Mouse (Mus musculus) thymus, postnatal 10 days (tissue): ENCODE results near the gene Arntl2.
"Not testable (repeated sequence)": the region's sequence is repeated elsewhere in the genome, so short reads cannot be mapped to it uniquely, and the experiment has no call there.

Experiments used
- DNase-seq, 2 experiments: peaks; one replicate each; pipeline ENCODE4 v3.0.0; 2021; ENCODE audit warnings: low spot score in 2 of 2

The Arntl2 gene

DNA sequence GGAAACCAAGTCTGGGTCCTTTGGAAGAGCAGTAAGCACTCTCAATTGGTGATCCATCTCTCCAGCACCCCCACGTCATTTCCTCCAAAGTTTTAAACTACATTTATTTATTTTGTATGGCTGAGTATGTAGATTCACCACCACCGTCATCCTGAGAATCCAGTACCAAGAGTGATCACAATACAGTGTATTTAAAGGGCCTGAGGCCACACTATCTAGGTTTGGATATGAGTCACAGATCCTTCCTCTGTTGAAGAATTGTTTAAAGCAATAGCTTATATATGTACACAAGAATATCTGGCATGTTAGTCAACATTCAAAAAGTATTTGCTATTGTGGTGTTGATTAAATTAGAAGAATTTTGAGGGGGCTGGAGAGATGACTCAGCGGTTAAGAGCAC, 52.4 kb downstream of the Arntl2 start:
- DNase-seq = no peak

DNA sequence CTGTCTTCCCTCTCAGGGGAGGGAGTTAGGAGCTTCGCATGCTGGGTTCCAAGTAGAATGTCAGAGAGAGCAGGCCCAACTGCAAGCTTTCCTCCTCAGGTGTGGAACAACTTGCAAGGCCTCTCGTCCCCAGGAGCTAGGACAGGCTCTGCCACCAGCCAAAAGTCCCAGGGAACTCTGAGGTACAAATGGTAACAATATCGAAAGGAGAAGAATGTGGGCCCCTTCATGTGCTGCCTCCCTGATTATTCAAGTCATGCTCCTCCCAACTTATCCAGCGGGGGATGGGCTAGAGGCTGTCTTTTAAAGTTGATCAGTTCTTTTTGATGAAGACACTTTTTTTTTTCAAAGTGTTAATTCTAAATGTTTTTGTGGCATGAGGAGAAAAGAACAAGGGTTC, 54.2 kb downstream of the Arntl2 start, which contains the start of gene Smco2:
Gene Smco2 (plus strand): TSS at position 55 of the 400 bp plus-strand sequence.
- DNase-seq = no peak

DNA sequence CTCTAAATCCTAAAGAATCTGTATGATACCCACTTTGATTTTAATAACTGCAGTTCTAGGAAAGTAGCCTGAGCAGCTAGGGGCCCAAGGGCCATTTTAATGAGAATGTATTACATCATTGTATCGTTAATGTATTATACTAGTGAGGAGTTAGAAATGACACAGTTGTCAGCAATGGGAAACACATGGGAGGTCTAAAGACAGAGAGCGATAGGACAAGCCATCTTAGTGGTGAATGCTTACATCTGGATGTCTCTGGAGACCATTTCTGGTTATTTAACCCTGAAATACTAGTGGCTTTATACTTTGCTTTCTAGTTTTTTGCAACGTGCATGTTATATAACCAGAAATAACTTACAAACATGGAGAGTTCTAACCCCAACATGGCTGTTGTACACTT, 56.1 kb downstream of the Arntl2 start:
- no peak for DNase-seq

DNA sequence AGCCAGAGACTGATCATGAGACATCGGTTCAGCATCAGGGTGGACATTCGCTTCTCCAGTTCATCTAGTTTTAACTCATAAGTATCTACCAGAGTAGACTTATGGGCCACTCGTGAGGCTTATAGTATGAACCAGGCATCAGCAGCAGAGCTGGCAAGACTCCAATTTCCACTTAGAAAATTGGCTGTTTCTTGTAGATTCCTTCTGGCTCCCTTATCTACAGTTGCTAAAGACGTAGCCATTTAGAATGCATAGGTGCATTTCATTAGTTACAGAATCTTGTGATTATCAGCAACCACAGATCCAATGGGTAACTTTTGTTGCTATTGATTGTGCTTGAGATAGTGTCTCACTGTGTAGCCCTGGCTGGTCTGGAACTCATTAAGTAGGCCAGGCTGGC, 56.9 kb downstream of the Arntl2 start:
- no peak for DNase-seq

DNA sequence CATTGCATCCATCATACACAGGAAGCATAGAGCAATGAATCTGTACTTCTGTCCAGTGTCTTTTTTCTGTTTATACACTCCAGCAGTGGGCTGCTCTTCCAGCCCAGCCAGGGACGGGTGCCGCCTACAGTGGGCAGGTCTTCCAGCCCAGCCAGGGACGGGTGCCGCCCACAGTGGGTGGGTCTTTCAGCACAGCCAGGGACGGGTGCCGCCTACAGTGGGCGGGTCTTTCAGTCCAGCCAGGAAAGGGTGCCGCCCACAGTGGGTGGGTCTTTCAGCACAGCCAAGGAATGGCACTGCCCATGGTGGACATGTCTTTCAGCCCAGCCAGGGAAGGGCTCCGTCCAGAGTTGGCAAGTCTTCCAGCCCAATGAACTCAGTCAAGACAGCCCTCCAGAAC, 59.3 kb downstream of the Arntl2 start:
- DNase-seq = no peak

DNA sequence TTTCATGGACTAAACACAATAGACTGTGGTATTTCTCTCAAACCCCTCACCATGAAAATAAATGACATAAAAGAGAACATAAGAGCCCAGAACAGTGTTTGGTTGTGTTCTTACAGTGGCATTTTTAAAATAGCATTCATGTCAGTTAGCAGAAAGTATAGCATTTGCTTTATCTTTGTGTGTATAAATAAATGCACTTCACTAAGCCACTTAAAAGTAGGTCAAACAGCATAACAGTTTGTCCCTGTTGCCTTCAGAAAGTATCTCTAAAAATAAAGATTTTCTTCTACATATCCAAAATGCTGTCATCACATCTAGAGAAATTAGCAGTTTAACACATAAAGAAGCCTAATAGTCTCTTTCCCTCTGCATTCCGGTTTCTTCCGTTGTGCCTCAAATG, 61.5 kb downstream of the Arntl2 start:
- no peak for DNase-seq

DNA sequence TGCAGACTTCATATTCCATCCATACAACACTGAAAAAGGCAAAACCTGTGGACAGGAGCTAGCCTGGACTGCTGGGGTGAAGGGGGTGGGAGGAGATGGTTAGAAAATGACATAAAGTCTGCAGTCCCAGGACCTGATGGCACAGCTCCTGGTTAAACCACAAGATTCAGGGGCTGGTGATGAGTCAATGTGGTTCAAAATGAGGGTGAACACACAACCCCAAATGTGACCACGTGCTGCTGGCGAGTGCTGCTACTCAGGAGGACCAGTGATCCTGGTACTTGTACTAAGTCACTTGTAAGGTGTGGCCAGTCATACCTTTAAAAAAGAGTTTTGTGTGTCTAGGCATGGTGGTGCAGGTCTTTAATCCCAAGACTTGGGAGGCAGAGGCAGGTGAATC, 67.3 kb downstream of the Arntl2 start:
- DNase-seq = no peak

DNA sequence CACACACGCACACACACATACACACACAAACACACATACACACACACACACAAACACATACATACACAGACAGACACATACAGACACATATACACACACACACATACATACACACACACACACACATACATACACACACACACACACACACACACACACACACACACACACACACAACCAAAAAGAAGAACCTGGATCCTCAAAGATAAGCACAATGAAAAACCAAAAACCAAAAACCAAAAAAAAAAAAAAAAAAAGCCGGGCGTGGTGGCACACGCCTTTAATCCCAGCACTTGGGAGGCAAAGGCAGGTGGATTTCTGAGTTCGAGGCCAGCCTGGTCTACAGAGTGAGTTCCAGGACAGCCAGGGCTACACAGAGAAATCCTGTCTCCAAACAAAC, 68.5 kb downstream of the Arntl2 start:
- not testable (repeated sequence) for DNase-seq

DNA sequence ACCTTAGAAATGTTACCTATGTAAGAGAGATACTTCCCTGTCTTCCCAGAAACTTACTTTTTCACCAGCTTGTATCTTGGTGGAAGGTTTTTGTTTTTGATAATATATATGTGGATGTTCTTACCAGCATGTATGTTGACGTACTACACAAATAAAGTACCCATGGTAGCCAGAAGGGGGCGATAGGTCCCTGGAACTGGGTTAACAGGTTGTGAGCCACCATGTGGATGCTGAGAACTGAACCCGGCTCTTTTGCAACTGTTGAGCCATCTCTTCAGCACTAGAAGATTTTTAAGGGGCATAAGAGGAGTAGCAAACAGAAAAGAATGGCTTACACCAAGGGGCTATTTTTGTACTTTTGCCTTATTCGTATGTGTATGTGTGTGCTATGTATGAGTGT, 69.8 kb downstream of the Arntl2 start:
- DNase-seq = no peak

DNA sequence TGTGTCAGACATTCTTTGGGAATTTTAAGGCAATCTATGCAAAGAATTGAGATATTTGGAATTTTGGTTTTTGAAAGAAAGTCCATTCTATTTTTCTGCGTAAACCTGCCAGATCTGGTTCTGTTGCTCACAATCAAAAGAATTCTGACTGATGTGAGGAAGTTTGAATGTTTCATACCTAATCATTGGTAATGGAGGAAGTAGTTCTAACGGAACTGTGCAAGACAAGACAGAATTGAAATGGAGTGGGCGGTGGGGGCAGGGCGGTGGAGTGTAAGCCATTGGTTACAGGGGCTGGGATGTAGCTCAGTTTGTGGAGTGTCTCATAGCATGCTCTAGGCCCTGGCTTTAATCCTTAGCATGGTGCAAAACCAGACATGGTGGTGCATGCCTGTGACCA, 76.1 kb downstream of the Arntl2 start:
- no peak for DNase-seq

DNA sequence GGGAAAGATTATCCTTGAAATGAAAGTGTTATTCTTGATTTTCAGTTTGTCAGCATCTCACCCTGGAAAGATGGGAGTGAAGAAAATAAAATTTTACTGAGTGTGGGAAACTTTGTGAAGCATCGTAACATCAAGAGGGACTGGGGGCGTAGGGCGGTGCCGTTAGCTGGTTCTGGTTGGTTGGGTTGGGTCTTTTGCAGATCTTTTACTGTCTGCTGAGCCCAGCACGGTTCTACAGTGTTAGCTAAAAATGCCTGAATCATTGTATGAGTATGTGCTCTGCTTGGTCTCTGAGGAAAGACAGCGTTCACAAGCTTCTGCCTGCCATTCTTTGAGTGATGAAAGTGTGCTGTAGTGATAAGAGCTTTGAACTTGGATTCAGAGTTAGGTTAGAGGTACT, 78.6 kb downstream of the Arntl2 start:
- no peak for DNase-seq

DNA sequence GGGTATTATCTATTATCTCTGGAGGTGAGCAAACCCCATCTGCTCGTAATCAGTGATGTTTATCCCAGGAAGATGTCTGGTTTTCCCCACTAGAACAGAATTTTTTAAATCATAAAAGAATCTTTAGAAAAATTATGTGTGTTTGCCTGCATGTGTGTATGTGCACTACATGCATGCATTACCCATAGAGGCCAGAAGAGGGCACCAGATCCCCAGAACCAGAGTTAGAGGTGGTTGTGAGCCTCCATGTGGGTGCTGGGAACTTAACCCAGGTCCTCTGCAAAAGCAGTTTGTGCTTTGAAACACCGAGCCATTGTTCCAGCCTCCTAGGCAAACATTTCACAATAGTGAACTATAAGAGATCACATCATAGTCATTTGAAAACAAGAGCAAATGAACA, 81.0 kb downstream of the Arntl2 start:
- no peak for DNase-seq

DNA sequence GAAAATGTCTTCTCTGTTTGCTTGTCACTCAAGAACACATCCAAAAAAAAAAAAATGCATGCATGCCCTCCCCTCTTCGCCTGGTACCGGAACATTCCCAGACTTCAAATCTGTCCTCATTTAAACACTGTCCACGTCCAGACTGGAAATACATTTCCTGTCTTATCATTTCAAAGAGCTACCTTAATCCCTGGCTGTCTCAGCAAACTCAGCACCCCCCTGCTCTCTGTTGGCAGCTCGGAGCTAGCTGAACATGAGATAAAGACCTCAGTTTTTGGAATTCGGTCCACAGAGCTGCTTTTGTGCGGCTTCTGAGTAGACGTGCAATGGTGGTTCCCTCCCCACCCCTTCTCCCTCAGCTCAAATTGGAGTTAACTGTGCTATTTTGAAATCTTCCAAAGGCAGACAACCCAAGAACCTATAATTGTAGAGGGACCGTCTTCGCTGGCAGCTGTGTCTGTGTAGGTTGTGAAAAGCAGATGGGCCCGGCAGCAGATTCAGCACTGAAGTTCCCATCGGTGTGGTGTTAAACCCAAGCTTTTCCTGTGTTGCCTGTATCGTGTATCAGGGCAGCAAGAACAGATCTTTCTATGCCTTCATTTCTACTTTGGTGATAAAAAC, 81.7 kb downstream of the Arntl2 start:
- DNase-seq = no peak

DNA sequence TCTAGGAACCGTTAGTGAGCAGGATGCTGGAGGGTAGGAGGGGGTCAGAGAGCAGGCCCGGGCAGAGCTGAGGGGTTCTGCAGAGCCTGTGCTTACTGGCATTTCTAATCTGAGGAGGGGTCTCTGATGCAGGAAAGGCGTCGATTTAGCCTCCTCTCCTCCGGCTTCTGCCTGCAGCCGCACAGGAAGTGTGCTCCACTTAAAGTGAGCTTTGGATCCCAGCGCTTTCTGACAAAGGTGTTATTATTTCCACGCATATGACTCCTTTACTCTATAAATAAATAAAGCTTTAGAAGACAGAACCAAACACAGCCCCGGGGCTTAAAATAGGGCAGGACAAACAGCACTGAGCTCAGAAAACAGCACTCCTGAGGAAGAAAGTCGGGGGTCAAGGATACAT, 83.1 kb downstream of the Arntl2 start:
- DNase-seq = no peak

DNA sequence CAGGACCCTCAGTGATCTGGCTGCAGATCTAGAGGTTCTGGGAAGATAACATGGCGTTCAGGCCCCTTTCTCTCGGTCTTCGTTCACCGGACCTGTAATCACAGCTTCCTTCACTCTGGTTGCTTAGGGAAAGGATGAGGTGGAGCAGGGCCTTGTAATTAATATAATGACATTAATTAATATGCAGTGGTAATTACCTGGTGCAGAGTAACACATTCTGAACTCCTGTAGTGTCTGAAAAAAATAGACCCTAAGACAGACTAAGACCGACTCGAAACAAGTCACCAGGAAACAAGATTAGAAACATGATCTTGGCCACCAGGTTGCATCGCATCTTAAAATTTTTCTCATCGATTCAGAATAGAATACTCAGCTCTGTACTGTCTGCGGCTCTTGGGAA, 84.0 kb downstream of the Arntl2 start:
- DNase-seq = no peak

DNA sequence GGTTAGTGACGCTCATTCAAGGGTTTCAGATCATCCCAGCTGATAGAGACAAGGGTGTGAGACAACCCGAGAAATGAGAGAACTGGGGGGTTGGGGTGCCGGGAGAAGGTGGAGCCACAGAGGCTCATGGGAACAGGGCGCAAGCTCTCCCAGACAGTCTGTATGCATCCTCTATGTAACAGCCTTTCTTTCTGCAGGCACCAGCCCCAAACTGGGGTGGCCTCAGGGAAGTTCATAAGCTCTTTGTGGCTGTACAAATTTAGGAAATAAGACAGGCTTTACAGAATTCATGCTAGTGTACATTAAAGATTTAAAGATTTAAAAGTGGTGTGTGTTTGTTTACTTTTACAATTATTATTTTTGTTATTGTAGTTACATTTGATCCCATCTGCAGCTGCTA, 84.4 kb downstream of the Arntl2 start:
- no peak for DNase-seq

DNA sequence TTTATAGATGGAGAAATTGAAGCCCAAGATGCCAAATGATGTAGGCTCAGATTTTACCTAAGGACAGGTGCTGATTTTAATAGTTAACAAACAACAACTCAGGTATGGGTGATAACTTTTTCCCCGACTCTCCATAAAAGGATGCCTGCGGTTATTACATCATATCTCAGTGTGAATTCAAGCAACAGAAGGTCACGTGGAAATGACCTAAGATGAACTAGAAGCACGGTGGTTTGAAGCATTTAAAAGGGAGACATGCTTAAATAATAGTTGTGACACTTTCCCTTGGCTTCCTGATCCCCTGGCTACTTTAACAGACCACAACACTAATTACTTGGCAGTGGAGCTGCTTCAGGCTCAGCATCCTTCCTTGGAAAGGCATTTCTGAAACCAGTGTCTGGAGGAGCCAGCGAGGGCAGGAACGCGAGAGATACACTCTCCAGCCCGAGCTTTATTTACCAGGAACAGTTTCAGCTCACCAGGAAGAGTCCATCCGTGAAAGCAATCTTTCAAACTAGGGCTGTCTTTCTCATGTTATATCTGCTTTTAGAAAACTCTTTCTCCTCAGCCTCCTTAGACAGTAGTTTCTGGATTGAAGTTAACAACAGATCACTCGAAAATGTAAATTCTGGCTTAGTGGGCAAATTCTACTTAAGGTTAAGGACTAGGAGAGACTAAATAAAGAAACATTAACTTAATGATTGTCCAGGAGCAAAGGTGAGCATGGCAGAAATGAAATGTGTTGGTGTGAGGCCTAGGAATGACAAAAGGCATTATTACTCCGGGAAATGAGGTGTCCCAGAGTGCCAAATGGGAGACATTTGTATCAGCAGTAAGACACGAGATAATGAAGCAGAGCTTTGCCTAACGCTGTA, 86.3 kb downstream of the Arntl2 start:
- no peak for DNase-seq
